Mouse (Mus musculus) layer of hippocampus, adult 11-12 months (tissue): ENCODE results near the gene Tmem156.

Experiments
- DNase-seq: peaks from one replicate; pipeline ENCODE4 v3.0.0; 2022; ENCODE audit warnings: low spot score

Tmem156 gene

DNA sequence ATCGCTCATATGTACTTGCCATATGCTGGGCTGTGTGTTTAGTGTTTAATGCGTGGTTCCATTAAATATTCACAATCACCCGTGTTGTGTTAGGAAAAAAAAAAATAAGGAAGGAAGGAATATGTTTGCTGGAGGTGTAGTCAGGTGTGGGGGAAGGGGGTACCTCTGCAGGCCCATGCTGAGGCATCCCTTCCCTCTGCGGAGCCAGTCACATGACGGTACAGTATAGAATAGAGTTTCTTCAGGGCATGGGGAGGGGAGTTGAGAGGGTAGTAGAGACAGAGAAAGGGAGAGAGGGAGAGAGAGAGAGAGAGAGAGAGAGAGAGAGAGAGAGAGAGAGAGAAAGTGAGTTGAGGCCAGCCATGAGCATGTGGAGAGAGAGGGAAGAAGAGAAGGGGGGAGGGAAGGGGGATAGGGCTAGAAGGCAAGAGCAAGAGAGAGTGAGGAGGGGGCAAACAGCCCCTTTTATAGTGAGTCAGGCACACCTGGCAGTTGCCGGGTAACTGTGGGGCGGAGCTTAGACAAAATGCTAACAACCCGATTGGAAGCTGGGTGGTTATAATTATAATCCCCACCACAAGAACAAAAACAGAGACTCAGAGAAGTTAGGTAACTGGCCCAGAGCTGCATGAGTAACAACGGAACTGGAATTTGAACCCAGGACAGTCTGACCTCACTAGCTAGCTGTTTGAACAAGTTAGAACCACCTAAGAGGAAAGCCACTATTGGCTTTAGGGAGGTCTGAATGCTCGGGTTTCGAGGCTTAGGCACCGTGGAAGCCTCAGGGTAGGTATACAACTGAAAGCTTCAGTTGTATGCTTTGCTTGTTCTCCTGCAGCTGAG is 45.3 kb downstream of the Tmem156 start:
- DNase-seq: no peak

DNA sequence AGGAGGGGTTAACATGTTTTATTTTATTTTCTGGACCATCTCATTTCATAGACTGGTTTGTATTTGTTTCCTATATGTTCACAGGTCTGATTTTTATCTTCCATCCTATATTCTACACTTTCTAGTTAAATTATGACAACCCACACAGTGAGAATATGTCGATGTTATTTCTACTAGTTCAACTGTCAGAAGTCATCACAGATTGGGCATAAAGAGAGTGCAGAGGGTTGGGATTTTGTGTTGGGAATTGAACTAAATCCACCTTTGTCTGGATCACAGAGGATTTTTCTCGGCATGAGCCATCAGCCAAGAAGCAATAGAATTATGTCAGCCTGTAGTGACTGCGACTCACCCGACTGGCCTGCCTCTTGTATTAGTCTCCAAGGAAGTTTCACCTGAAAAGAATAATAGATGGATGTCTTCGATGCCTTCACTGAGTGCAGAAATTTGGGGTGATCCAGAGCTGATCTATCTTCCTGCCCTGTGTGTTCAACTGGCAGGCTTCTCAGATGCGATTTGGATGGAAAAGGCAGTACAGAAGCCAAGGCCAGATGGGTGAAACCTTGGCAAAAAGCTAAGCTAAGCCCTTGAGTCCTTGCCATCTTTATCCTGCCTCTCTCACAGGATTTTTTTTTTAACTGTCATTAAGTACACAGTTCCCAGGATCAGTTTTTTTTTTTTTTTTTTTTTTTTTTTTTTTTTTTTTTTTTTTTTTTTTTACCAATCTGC is 46.1 kb downstream of the Tmem156 start:
- DNase-seq: no peak

GRCm38 (mm10) chr5:65043407-65043895 is 48.5 kb downstream of the Tmem156 start:
- DNase-seq: no peak

DNA sequence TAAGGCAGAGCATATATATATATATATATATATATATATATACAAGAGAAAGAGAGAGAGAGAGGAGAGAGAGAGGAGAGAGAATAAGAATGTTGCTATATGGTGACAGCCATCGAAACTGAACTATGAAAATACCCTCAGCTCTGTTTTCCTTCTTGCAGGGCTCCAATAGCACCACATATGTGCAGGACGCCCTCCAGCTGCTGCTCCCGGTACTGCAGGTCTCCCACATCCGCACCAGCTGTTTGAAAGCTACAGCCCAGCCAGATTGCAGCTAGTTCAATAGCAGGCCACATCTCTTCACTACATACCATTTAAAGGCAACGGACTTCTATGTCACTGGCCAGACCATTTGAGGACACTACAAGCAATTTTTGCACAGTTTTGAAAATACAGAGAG is 51.5 kb downstream of the Tmem156 start:
- DNase-seq: no peak

DNA sequence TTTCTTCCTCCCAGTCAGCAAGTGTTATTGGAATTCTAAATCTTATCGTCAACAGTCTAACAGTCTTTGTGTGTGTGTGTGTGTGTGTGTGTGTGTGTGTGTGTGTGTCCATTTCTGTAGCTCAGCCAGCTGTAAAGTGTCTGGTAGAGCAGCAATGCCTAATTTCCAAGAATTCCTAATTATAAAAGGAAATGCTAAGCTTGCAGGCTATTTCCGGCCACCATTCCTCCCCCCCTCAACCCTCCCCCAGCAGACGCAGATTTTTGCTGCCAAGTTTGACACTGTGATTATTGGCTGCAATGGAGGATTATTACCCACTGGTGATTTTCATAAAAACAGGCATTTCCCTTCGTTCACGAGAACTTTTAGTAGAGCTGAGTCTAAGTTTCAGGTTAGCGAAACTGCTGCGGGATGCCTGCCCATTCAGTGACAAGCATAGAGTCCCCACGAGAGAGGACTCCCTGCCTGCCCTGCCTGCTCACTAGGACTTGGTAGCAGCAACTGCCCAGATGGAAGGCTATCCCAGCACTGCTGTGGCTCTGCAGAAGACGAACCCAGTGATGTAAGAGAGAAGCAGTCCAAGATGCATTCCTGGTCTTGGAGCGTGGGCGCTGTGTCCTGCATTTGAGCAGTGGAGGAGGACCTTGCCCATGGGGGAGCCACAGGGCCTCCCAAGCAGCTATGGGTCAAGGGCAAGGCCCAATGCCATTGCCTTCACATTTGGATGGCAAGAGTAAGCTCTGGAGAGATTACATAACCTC is 52.9 kb downstream of the Tmem156 start:
- no peak for DNase-seq

GRCm38 (mm10) chr5:65038305-65038704 is 53.6 kb downstream of the Tmem156 start:
- no peak for DNase-seq

DNA sequence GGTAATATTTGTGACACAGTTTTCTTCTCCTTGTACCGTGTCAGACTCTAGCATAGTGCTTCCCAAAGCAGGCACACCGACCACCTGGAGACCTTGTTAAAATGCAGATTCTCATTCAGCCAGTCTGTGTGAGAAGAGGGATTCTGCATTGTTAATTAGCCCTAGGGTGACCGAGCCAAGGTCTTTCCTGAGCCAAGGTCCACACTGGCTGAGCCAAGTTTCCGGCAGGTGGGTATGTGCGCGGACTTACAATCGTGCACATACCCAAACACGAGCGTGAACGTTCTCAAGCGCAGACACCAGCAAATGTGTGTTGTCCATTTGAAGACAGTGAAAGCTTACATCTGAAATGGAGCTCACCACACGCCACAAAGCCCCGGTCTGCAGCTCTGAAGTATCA is 55.3 kb downstream of the Tmem156 start:
- DNase-seq: no peak

DNA sequence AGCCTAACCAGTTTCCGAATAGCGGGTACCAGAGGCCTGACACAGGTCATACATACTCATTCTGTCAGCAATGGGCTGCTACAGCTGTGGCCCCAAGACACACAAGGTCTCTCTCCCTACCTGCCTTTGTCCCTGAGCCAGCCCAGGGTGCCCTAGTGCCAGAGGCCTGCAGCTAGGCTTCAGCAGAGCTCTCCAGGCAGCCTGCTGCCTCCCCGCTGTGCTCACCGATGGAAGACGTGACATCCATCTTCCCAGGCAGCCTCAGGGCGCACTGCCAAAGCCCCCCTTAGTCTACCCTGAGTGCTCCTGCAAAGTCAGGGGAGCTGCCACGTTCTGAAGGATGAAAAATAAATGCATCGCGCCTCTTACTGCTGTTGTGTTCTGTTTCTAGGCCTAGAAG is 63.9 kb downstream of the Tmem156 start:
- DNase-seq: no peak

GRCm38 (mm10) chr5:65026776-65027175 is 65.2 kb downstream of the Tmem156 start:
- no peak for DNase-seq

- no peak for DNase-seq
These were observed 66.0 kb downstream of the Tmem156 start for GRCm38 (mm10) chr5:65025916-65026315.

- DNase-seq: no peak
These were observed 67.3 kb downstream of the Tmem156 start for GRCm38 (mm10) chr5:65024641-65025040.

GRCm38 (mm10) chr5:65022006-65022405 is 69.9 kb downstream of the Tmem156 start:
- peak; percentile 33 for DNase-seq

- DNase-seq: peak; percentile 17
These were observed 72.1 kb downstream of the Tmem156 start for GRCm38 (mm10) chr5:65019823-65020222.

DNA sequence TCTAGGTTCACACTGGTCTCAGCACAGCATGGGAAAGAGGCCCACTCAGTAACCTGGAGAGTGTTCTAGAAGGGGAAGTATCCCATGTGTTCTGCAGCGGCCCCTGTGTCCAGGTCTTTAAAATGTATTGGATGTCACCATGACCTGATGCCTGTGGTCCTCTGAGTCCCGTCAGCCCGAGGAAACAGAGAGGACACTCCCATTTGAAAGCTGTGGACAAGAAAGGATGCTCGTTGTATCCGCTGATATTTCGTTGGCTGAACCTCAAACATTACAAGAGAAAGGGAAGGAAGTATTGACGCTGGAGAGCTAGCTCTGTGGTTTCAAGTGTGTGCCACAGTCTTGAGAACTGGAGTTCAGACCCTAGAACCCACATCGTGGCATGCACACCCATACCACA is 72.8 kb downstream of the Tmem156 start:
- DNase-seq: no peak

DNA sequence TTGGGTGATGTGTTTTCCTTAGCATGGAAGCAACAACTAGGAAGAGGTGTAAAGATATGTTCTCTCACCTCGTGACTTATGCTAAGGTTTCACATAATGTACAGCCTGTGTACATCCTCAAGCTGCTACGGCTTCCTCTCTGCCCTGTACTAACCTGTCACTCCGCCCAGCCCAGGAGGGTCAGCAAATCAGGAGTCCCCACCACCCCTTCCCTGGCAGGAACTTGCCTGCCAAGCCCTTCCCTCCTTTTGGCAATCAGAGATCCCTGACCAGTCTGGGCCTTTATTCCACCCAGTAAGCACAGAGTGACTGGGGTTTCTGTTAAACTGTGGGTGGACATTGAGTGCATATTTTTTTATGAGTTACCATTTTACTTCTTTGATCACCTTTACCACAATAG is 76.4 kb downstream of the Tmem156 start:
- DNase-seq: no peak

DNA sequence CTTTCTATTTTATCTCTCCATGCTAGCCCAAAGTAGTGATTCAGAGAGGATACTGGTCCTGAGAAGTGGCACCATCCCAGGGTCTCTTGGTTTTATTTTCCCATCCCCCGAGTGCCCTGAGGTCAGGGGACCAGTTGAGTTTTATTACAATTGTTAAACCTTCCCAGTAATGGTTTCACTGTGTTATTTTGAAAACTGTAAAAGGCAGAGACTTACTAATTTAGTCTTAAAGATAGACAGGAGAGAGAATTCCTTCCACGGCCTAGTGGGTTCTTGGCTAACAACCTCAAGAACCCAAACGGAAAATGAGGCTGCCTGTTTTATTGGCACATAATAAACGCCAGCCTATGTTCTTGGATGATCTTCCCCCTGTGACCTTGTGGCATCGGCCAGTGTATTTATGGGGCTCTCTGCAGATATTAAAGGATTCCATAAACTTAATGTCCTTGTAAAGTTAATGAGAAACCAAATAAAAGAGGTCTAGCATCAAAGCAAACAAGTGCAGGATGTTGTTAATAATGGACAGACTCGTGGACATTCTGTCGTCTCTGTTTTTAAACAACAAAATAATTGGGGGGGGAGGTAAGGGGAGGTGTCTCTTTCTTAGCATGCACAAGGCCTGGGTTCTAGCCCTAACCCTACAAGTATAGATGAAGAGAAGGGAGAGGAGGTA is 79.9 kb downstream of the Tmem156 start:
- DNase-seq: no peak

DNA sequence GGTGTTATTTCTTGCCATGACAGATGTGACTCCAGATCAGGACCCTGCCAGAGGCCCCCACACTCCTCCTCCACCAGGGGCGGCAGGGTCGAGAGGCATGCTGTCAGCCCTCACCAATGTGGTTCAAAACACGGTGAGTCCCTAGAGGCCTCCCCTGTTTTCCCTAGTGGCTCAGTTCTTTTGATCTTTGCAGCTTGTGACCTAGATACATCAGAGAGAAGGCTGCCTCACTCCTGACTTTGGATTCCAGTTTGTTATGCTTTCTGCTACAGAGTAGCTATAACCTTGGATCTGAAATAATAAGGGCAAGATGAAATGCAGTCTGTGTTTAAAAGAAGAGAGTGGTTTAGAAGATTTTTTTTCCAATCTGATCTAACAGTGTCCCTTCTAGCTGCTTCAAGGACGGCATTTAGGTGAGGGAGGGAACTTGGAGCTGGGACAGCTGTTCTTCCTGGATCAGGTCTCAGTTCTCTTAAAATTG is 85.9 kb downstream of the Tmem156 start:
- no peak for DNase-seq

GRCm38 (mm10) chr5:65005251-65005650 is 86.7 kb downstream of the Tmem156 start:
- no peak for DNase-seq
